22 mouse cellular contexts compared by ENCODE assay signal in genomic region chr6:85232836-85233623, GRCm38 (mm10). TPM values are rescaled to one million over a fixed set of nuclear protein-coding genes. Genes with fewer than 3 reads are reported as not detected.
DNase-seq lines count a peak whose midpoint lies in the region; ATAC-seq and TF ChIP-seq lines count a peak whose summit lies in the region.
"Had no signal": no experiment of that assay in that cellular context is flagged by ENCODE, and none has a peak within 500 bp of the region (broad histone marks: within the 10 kb centered on the region; RNA-seq: fewer than 3 reads in every experiment).

No protein-coding gene starts in this region.

- no peaks in the 10 kb centered on the region for H3K4me1 ChIP-seq in lung, postnatal 0 days (ENCODE audit: insufficient read depth, low read depth, low read length)
- H3K4me1 ChIP-seq in intestine, embryonic 14.5 days (replicated peaks; ENCODE audit: control insufficient read depth, insufficient read depth, low read length) = peaks cover 9% of the 10 kb centered on the region; the same call in 1 of the 2 replicates
- H3K4me1 ChIP-seq in stomach, postnatal 0 days (replicated peaks; ENCODE audit: control insufficient read depth, insufficient read depth) = no peaks in the 10 kb centered on the region
- H3K4me1 ChIP-seq: megakaryocyte, embryonic 14.5 days had no signal

- no peaks in the 10 kb centered on the region for H3K36me3 ChIP-seq in lung, postnatal 0 days (ENCODE audit: insufficient read depth, low read length)
- H3K36me3 ChIP-seq in intestine, embryonic 14.5 days (ENCODE audit: control insufficient read depth, insufficient read depth, low read length) = no peaks in the 10 kb centered on the region
- H3K36me3 ChIP-seq in stomach, postnatal 0 days (ENCODE audit: control insufficient read depth, insufficient read depth, low read length) = no peaks in the 10 kb centered on the region
- H3K36me3 ChIP-seq: neural tube, embryonic 15.5 days had no signal

- H3K9me3 ChIP-seq in lung, postnatal 0 days (ENCODE audit: low read length) = no peaks in the 10 kb centered on the region
- no peaks in the 10 kb centered on the region for H3K9me3 ChIP-seq in intestine, embryonic 14.5 days (ENCODE audit: control insufficient read depth, low read length)
- H3K9me3 ChIP-seq in stomach, postnatal 0 days (ENCODE audit: control insufficient read depth, low read length) = no peaks in the 10 kb centered on the region
- H3K9me3 ChIP-seq: megakaryocyte, embryonic 14.5 days; neural tube, embryonic 15.5 days had no signal

- H3K27ac ChIP-seq in lung, postnatal 0 days (ENCODE audit: low read length) = no peak overlapping the region
- H3K27ac ChIP-seq in intestine, embryonic 14.5 days (ENCODE audit: low read depth) = no peak overlapping the region
- H3K27ac ChIP-seq in stomach, postnatal 0 days (replicated peaks) = peak overlapping the region; percentile 35; the same call in 1 of the 2 replicates
- H3K27ac ChIP-seq: hindbrain, postnatal 0 days; neural tube, embryonic 15.5 days had no signal

- H3K4me2 ChIP-seq in lung, postnatal 0 days (replicated peaks; ENCODE audit: low read depth, low read length) = no peak overlapping the region
- no peak overlapping the region; the same call in 1 of the 2 replicates for H3K4me2 ChIP-seq in intestine, embryonic 14.5 days (ENCODE audit: low read length)
- no peak overlapping the region for H3K4me2 ChIP-seq in stomach, postnatal 0 days (replicated peaks; ENCODE audit: low read depth)
- H3K4me2 ChIP-seq: heart, embryonic 11.5 days; lung, embryonic 14.5 days; neural tube, embryonic 15.5 days had no signal

- ATAC-seq in lung, postnatal 0 days = peak; percentile 64
- ATAC-seq in intestine, embryonic 14.5 days (replicated peaks; ENCODE audit: low FRiP score, low TSS enrichment, low read depth) = 0 out of 2 replicates have a peak, but pooled peaks have one; percentile 41
- ATAC-seq in stomach, postnatal 0 days (ENCODE audit: low FRiP score, low TSS enrichment) = peak; percentile 55
- ATAC-seq: hindbrain, postnatal 0 days had no signal

- WGBS in lung, postnatal 0 days = 34% methylated on average over 7 of the region's 7 CpGs
- 22% methylated on average over 7 of the region's 7 CpGs for WGBS in intestine, embryonic 14.5 days
- WGBS in stomach, postnatal 0 days = 26% methylated on average over 7 of the region's 7 CpGs

- no peak overlapping the region for H3K4me3 ChIP-seq in lung, postnatal 0 days (ENCODE audit: low read depth, low read length)
- H3K4me3 ChIP-seq in intestine, embryonic 14.5 days (ENCODE audit: low read depth, low read length) = no peak overlapping the region
- H3K4me3 ChIP-seq in stomach, postnatal 0 days (ENCODE audit: low read depth, low read length) = no peak overlapping the region
- H3K4me3 ChIP-seq: megakaryocyte, embryonic 14.5 days; neural tube, embryonic 15.5 days had no signal

- no peak for TF ChIP-seq EP300 in lung, postnatal 0 days (IDR thresholded peaks at IDR 0.05)
- no peak for TF ChIP-seq EP300 in stomach, postnatal 0 days (optimal IDR thresholded peaks at IDR 0.05)

- no peak overlapping the region for H3K9ac ChIP-seq in lung, postnatal 0 days (replicated peaks; ENCODE audit: low read depth)
- H3K9ac ChIP-seq in intestine, embryonic 14.5 days (ENCODE audit: low read length) = no peak overlapping the region
- no peak overlapping the region for H3K9ac ChIP-seq in stomach, postnatal 0 days (ENCODE audit: low read length)
- H3K9ac ChIP-seq: lung, embryonic 14.5 days; neural tube, embryonic 15.5 days had no signal

- DNase-seq in adrenal gland, adult 2 months = peak; percentile 58
- DNase-seq in adrenal gland, adult 18-20 months (ENCODE audit: low spot score in 2 of 2) = no peak
- peak; percentile 28 for DNase-seq in lung, postnatal 0 days (ENCODE audit: low spot score)
- no peak for DNase-seq in lung, postnatal 36 days
- DNase-seq in intestine, embryonic 14.5 days (ENCODE audit: low spot score) = peak; percentile 59
- DNase-seq in stomach, postnatal 0 days (ENCODE audit: low spot score) = peak; percentile 51
- no peak for DNase-seq in testis, postnatal 10 days (ENCODE audit: low spot score)
- DNase-seq in cerebellum, adult 18-20 months = no peak
- DNase-seq: cerebellum, adult 9-10 months; embryo, embryonic 11 days; kidney, postnatal 10 days; lung, embryonic 14.5 days; right cerebral cortex, postnatal 14 days had no signal

- H3K27me3 ChIP-seq in lung, postnatal 0 days (replicated peaks; ENCODE audit: insufficient read depth, low read length) = no peaks in the 10 kb centered on the region
- H3K27me3 ChIP-seq in intestine, embryonic 14.5 days (replicated peaks; ENCODE audit: control insufficient read depth, insufficient read depth, low read length) = no peaks in the 10 kb centered on the region
- no peaks in the 10 kb centered on the region for H3K27me3 ChIP-seq in stomach, postnatal 0 days (ENCODE audit: control insufficient read depth, insufficient read depth, low read length)
- H3K27me3 ChIP-seq: neural tube, embryonic 15.5 days had no signal

- no peak for TF ChIP-seq CTCF in lung, postnatal 0 days (IDR thresholded peaks at IDR 0.05)
- peak; percentile 13; the same call in 1 of the 2 replicates for TF ChIP-seq CTCF in stomach, postnatal 0 days (IDR thresholded peaks at IDR 0.05; ENCODE audit: low read depth)

RNA-seq across cellular contexts. Expression of gene Emx1, which starts 45.8 kb away (rescaled TPM):
- not detected for total RNA-seq in adrenal gland, adult 2 months (2021)
- not detected in 2 replicates for polyA plus RNA-seq in adrenal gland, adult 2 months (2012; rRNA removed)
- total RNA-seq in adrenal gland, adult 18-20 months (2021) = not detected
- not detected in 2 replicates for polyA plus RNA-seq in lung, postnatal 0 days (2015; fragmentation: Nextera tagmentation; extraction: Ambion mirVana)
- 0.11 TPM in 1 of 2 replicates, not detected in the other for polyA plus RNA-seq in intestine, embryonic 14.5 days (2014; fragmentation: Nextera tagmentation; extraction: Ambion mirVana)
- polyA plus RNA-seq in stomach, postnatal 0 days (2015; fragmentation: Nextera tagmentation; extraction: Ambion mirVana) = not detected in 2 replicates
- total RNA-seq: CH12.LX; gastrocnemius, postnatal 4 days; heart, postnatal 25 days; liver, adult 2 months had no signal
- polyA plus RNA-seq: heart, embryonic 11.5 days; liver, adult 2 months; lung, embryonic 14.5 days; neural tube, embryonic 15.5 days; thymus, postnatal 0 days had no signal

Comparison
In these comparisons a context has a peak if more than half of its experiments do, and no peak if none do; other contexts are left out.
1. DNase-seq: peak in adrenal gland, adult 2 months (single experiment), lung, postnatal 0 days (single experiment), intestine, embryonic 14.5 days (single experiment) and stomach, postnatal 0 days (single experiment); none in adrenal gland, adult 18-20 months (0 of 2), lung, postnatal 36 days (single experiment), testis, postnatal 10 days (single experiment) and cerebellum, adult 18-20 months (0 of 2).
2. Peak in every context shown above with its lines, with median percentiles within 50 percentile points of each other: ATAC-seq.